Mouse (Mus musculus) ES-Bruce4 (cell line): ENCODE data around the gene Ano1.

Source experiments
- CTCF ChIP-seq: IDR thresholded peaks from one replicate; pipeline ENCODE4 v1.8.1; 2011; ENCODE audit warnings: low read depth, low read length
- POLR2A ChIP-seq: IDR thresholded peaks from one replicate; pipeline ENCODE4 v1.8.1; 2011; ENCODE audit warnings: low read length; ENCODE audit not compliant: insufficient read depth

DNA sequence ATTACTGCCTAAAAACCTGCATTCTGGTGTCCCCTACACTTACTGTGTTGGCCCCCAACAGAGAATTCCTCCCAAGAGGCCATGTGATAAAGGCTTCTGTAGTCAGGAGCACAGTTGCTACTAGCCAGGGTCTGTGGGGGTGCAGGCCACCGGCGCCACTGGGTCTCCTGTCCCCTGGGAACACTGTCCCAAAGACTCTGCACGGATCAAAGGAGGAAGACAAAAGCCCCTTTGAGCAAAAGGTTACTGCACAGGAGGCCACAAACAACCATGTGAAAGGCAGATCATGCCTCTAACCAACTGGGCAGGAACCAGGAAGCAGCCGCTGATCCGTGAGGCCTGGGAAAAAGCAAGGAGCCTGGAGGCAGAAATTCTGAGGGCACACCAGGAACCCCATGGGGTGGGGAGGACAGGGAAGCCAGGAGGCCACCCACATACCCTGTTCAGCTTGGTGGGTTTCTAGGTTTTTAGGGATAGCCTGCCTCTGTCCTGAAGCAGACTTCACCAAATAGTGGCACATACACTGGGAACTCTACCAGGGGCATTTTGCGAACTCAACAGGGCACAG, 151.4 kb downstream of the Ano1 start:
- TF ChIP-seq POLR2A = no peak
- no peak for TF ChIP-seq CTCF
